Mouse (Mus musculus): ENCODE data around the gene Lztfl1. TPM values are rescaled to one million over a fixed set of nuclear protein-coding genes. Genes with fewer than 3 reads are reported as not detected.

Gene Lztfl1
- polyA plus RNA-seq (2015; fragmentation: Illumina TruSeq; extraction: RNeasy Lipid Tissue Mini Kit (QIAGEN cat#74804); ENCODE audit: insufficient read depth, low read depth, low replicate concordance): 9.2 TPM

DNA sequence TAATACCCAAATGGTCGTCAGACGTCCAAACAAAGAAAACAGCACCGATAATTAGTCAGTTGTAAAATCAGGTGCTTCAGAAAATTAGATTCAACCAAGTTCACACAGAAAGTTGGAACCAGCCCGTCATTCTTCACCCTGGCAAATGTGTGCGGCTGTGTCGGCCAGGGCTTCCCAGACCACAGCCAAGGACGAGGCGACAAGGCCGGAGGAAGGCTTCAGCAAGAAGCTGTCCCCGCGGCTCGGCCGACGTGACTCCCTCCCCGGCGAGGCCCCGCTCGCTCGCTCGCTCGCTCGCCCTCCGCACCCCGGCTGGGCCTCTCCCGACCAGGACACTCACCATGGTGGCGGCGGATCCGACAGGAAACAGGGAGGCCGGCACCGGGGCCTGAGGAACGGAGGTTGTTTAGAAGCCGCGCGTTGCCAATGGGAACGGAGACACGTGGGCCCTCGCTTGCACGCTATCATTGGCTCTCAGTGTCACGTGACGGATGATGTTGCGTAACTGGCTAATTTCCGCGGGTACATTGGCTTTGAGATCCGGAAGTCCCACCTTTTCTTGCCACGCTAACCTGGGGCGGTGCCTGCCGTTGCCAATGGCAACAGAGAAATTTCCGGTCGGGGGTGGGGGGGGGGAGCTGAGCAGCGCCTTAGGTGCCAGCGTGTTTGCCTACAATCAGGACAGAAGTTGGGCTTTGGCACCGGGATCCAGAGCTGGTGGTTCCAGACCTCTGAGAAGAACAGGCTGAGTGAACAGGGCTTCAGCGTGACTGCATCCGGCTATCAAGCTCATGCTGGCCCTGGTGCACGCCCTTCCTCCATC, at the start of gene Lztfl1:
Gene Lztfl1, minus strand, starts transcription at position 512 of the 823 bp plus-strand sequence.

DNA sequence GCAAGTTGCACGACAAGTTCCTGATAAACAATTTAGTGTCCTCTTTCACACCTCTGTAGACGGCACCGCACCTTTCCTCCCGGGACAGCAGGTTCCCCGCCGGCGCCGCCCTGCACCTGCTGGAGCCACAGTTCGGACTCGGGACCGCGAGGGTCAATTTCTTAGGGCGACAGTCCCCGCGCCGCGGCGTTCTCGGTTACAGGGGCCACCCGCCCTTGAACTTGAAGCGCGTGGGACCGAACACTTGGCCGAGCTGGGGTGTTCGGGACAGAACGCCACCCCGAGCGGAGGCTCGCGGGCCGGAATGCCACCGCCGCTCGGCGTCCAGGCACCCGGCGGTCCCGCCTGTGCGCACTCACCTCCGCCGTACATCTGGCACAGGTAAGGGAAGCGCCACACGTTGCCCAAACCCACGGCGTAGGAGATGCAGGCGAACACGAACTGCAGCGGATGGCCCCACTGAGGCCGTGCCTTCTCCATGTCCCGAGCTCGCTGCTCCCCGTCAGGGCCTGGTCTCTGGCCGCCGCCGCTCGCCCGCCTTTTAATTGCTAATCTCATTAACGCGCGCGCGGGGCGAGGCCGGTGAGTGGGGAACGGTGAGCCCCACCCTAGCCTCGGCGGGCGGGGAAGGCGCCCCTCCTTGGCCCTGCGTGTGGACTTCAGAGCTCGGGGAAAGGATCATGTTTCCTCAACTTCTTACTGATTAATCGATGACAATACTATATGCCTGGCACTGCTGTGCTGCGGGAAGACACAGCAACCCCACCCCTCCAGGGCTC, 39.0 kb downstream of the Lztfl1 start, which contains the start of the genes Ccr9 and Slc6a20a:
Gene Ccr9, plus strand, starts transcription at position 113 of the 779 bp plus-strand sequence.
Gene Slc6a20a, minus strand, starts transcription at position 559 of the 779 bp plus-strand sequence.

Other genes with a start within 250 kb of the Lztfl1 start
- 6.7 TPM for gene Limd1, start 239.0 kb downstream of the Lztfl1 start, polyA plus RNA-seq (2015; fragmentation: Illumina TruSeq; extraction: RNeasy Lipid Tissue Mini Kit (QIAGEN cat#74804); ENCODE audit: insufficient read depth, low read depth, low replicate concordance)
- 7.6 TPM for gene Sacm1l, start 187.9 kb downstream of the Lztfl1 start, polyA plus RNA-seq (2015; fragmentation: Illumina TruSeq; extraction: RNeasy Lipid Tissue Mini Kit (QIAGEN cat#74804); ENCODE audit: insufficient read depth, low read depth, low replicate concordance)
- gene Slc6a20b, start 85.1 kb downstream of the Lztfl1 start, polyA plus RNA-seq (2015; fragmentation: Illumina TruSeq; extraction: RNeasy Lipid Tissue Mini Kit (QIAGEN cat#74804); ENCODE audit: insufficient read depth, low read depth, low replicate concordance): not detected
- gene Ccr9, start 39.3 kb downstream of the Lztfl1 start, polyA plus RNA-seq (2015; fragmentation: Illumina TruSeq; extraction: RNeasy Lipid Tissue Mini Kit (QIAGEN cat#74804); ENCODE audit: insufficient read depth, low read depth, low replicate concordance): not detected
- not detected for gene Slc6a20a, start 38.8 kb downstream of the Lztfl1 start, polyA plus RNA-seq (2015; fragmentation: Illumina TruSeq; extraction: RNeasy Lipid Tissue Mini Kit (QIAGEN cat#74804); ENCODE audit: insufficient read depth, low read depth, low replicate concordance)
- not detected for gene Cxcr6, start 88.8 kb upstream of the Lztfl1 start, polyA plus RNA-seq (2015; fragmentation: Illumina TruSeq; extraction: RNeasy Lipid Tissue Mini Kit (QIAGEN cat#74804); ENCODE audit: insufficient read depth, low read depth, low replicate concordance)
- 5.2 TPM for gene Fyco1, start 134.2 kb upstream of the Lztfl1 start, polyA plus RNA-seq (2015; fragmentation: Illumina TruSeq; extraction: RNeasy Lipid Tissue Mini Kit (QIAGEN cat#74804); ENCODE audit: insufficient read depth, low read depth, low replicate concordance)
- gene Xcr1, start 144.3 kb upstream of the Lztfl1 start, polyA plus RNA-seq (2015; fragmentation: Illumina TruSeq; extraction: RNeasy Lipid Tissue Mini Kit (QIAGEN cat#74804); ENCODE audit: insufficient read depth, low read depth, low replicate concordance): not detected

Measured in pancreas, adult 10 weeks (tissue).